Mouse (Mus musculus) left cerebral cortex, adult 6 months (tissue): ENCODE data around the gene Gm20489. TPM values are rescaled to one million over a fixed set of nuclear protein-coding genes. Genes with fewer than 3 reads are reported as not detected.

ENCODE experiments used
- long read RNA-seq, 2 experiments: library from polyadenylated mRNA; unstranded; transcript quantifications; one replicate each; pipeline ENCODE4 v2.0.0; 2019 to 2020
- polyA plus RNA-seq: library from polyadenylated mRNA; unstranded; fragments of <200 nt; fragmentation: Nextera tagmentation; gene quantifications from 2 replicates; pipeline ENCODE4 v1.2.3, GENCODE M21; 2021

Gm20489 gene
- not detected in 2 replicates for polyA plus RNA-seq
- long read RNA-seq, experiment 1 = 0 reads
- long read RNA-seq, experiment 2 = 0 reads

GRCm38 (mm10) chrX:101268755-101269124 is at the start of gene Gm20489:
Gene Gm20489, minus strand, starts transcription at chrX:101269023.

GRCm38 (mm10) chrX:101299055-101299454 is 30.2 kb upstream of the Gm20489 start, which contains the start of gene Nlgn3:
Gene Nlgn3, plus strand, starts transcription at chrX:101299168.

GRCm38 (mm10) chrX:101273875-101274738 is 5.3 kb upstream of the Gm20489 start, which contains the start of gene Med12:
Gene Med12, plus strand, starts transcription at chrX:101274030.

GRCm38 (mm10) chrX:101268025-101268754 is 633 bp downstream of the Gm20489 start, which contains the start of gene Il2rg:
Gene Il2rg, minus strand, starts transcription at chrX:101268255.

GRCm38 (mm10) chrX:101263892-101264291 is 4.9 kb downstream of the Gm20489 start, which contains the start of gene Gm614:
Gene Gm614, minus strand, starts transcription at chrX:101263992.

GRCm38 (mm10) chrX:101253952-101254729 is 14.7 kb downstream of the Gm20489 start, which contains the start of gene Foxo4:
Gene Foxo4, plus strand, starts transcription at chrX:101254528.

GRCm38 (mm10) chrX:101221834-101222795 is 46.7 kb downstream of the Gm20489 start, which contains the start of gene Snx12:
Gene Snx12, minus strand, starts transcription at chrX:101222563.

Other genes starting within 250 kb of the Gm20489 start
- 0.10 and 0.11 TPM in 2 replicates for gene Tex11, start 209.4 kb downstream of the Gm20489 start, polyA plus RNA-seq
- 8.1 and 10.4 TPM in 2 replicates for gene Slc7a3, start 183.0 kb downstream of the Gm20489 start, polyA plus RNA-seq
- 33.6 and 36.7 TPM in 2 replicates for gene Snx12, start 46.5 kb downstream of the Gm20489 start, polyA plus RNA-seq
- 0.30 and 0.69 TPM in 2 replicates for gene Foxo4, start 14.5 kb downstream of the Gm20489 start, polyA plus RNA-seq
- not detected in 2 replicates for gene Gm614, start 5.0 kb downstream of the Gm20489 start, polyA plus RNA-seq
- gene Il2rg, start 768 bp downstream of the Gm20489 start, polyA plus RNA-seq = 1.4 and 1.5 TPM in 2 replicates
- 2.8 and 3.1 TPM in 2 replicates for gene Med12, start 5.0 kb upstream of the Gm20489 start, polyA plus RNA-seq
- gene Nlgn3, start 30.1 kb upstream of the Gm20489 start, polyA plus RNA-seq = 76.6 and 95.6 TPM in 2 replicates
- 20.8 and 25.4 TPM in 2 replicates for gene Gjb1, start 107.4 kb upstream of the Gm20489 start, polyA plus RNA-seq
- gene Zmym3, start 151.8 kb upstream of the Gm20489 start, polyA plus RNA-seq = 18.6 and 26.8 TPM in 2 replicates
- gene Nono, start 160.3 kb upstream of the Gm20489 start, polyA plus RNA-seq = 71.9 and 81.3 TPM in 2 replicates
- not detected in 2 replicates for gene Itgb1bp2, start 180.1 kb upstream of the Gm20489 start, polyA plus RNA-seq